Mouse (Mus musculus): ENCODE measurements around the gene Tubb2a. TPM values are rescaled to one million over a fixed set of nuclear protein-coding genes. Genes with fewer than 3 reads are reported as not detected.
"Not testable (repeated sequence)": the region's sequence is repeated elsewhere in the genome, so short reads cannot be mapped to it uniquely, and the experiment has no call there.

Tubb2a gene
- total and polyA plus RNA-seq, 3 experiments: 30.1 to 74.7 (median 37.2) TPM

DNA sequence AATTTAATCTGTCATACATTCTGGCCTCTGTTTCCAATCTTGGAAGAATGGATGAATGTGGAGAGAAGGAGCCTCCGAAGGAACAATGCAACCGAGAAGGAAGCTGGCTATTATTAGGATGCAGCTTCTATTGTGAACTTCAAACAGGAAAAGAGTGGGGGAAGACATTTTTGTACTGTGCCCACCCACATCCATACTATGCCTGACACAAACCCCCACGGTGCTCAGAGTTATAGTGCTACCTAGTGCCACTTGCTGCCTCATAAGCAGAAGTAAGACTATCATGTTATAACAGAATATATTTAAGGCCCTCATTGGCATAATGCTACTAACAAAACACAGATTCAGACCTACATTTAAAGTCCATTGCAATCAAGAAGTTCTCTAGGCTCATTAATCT is 11.6 kb upstream of the Tubb2a start:
- no peak for DNase-seq

GRCm38 (mm10) chr13:34088871-34089288 is 11.1 kb upstream of the Tubb2a start:
- no peak for DNase-seq

GRCm38 (mm10) chr13:34088201-34088649 is 10.4 kb upstream of the Tubb2a start:
- peak; percentile 15 for DNase-seq

DNA sequence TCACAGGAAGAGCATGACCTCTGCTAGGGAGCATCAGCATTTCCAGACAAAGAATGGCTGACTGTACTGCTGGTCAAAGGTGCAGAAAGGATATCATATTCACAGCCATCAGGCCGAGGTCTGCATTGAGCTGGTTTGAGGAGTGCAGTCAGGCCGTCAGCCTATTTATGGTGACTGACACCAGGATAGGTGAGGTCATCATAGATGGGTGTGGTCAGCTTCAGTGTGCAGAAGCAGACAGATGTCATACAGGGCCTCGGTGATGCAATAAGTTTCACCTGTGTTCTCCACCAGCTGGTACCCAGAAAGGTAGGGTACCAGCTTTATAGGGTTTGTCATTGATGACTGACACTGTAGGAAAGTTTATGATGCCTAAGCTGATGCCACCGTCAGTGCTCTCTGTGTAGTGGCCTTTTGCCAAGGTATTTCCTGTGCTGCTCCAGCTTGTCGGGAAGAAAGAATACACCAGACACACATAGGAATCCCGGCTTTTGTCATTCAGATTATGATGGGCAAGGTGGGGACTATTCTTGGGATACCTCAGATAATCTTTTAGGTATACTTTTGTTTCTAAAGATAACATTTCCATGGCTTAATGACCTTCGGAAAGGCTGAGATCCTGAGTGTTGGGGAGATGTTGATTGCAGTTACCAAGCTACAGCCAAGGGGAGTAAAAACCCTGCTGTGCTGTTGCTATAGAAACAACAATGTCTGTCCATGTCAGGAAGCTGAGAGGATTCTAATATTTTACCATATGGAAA is 9.4 kb upstream of the Tubb2a start:
- DNase-seq: no peak

DNA sequence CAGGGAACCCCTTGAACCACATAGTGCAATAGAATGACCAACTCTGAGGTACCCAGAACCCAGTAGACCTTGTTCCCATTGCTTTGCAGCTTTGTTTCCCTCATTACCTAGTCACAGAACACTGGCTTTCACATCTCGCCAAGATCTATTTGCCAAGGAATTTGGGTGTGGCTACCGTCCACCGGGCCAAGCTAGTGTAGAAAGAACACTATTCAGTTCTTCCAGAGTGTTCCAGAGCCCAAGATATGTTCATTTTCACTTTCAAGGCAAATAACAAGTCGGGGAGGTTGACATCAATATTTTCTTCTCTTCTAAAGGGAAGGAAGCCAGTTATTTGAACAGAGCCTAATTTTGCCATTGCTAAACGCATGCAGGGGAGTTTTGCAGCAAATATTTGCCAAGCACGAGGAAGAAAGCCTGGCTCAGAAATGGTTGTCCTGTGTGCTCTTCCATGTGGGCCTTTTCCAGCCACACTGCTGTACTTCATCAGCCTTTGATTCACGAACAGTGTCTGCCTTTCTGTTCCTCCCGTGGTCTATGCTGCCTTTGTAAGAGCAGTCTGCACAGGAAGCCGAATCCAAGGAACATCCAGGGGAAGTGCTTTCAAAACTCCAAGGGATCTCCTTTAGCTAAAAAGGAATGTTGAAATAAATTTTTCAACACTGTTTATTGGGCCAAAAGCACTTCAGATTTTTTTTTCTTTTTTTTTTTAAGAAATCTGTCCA is 6.4 kb upstream of the Tubb2a start:
- no peak for DNase-seq

DNA sequence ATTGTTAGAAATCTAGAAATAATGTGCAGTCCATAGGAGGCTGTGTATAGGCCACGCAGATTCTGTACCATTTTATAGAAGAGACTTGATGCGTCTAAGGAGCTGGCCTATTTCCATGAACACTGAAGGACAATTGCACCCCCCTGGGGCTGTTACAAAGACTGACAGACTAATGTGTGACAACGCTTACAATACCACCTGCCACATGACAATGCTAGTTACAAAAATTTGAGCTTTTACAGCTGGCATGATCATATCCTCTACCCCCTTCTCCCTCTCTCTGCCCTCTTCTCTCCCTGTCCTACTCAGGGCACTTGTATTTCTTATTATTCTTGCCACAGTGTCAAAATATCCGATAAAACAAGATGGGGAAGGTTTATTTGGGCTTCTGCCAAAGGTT is 4.1 kb upstream of the Tubb2a start:
- no peak for DNase-seq

DNA sequence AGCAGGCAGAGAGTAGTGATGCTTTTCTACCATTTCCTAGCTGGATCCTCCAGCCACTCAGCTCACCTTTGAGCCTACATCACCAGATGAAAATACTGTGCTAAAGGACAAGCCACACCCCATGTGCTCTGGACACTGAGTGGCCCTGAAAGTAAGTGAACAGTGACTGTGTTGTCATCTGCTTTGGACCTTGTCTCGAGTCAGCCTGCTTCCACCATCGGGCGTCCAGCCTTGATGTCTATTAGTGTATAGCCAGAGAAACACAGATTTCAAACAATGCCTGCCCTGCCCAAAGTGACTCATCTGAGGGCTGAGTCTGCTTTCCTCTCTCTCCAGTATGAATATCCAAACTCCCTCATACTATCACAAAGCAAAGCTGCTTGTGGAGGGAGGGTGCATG is 2.0 kb upstream of the Tubb2a start:
- peak; percentile 41 for DNase-seq

- DNase-seq: peak; percentile 14
These were observed 883 bp upstream of the Tubb2a start for GRCm38 (mm10) chr13:34078500-34079280.

DNA sequence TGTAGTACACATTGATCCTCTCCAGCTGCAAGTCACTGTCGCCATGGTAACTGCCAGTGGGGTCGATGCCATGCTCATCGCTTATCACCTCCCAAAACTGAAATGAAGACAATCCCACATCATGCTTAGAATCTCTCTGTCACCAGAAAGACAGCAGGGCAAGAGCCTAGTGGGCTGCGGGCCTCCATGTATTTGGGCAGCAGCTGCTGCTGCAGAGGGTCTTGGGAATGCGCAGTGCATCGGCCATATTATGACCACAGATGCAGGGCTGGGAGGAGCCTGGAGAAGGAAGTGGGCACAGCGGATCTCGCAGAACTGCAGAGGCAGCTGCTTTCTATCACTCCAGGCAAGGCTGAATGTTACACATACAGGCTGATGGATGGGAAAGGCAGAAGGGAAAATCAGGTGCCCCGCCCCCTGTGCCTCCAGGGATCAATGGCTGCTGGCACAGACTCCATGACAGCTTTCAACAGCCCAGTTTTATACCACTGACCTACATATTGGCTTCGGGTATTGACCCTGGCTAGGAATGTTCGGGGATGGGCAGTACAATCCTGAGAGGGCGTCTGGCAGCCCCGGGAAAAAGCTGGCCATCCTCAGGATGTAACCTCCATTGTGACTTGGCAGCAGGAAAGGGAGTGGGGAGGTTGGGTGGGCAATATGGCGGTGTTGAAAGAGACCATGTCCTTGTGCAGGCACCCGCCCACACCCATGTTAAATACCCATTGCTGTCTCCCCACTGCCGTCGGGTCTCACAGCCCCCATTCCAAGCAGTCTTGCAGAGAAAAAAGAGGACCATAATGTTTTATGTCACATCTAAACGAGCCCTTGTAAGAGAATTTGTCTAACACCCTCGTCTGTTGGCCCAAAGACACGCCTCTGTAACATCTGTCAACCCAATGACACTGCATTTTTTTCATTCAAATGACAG is 981 bp downstream of the Tubb2a start:
- DNase-seq: peak; percentile 59

DNA sequence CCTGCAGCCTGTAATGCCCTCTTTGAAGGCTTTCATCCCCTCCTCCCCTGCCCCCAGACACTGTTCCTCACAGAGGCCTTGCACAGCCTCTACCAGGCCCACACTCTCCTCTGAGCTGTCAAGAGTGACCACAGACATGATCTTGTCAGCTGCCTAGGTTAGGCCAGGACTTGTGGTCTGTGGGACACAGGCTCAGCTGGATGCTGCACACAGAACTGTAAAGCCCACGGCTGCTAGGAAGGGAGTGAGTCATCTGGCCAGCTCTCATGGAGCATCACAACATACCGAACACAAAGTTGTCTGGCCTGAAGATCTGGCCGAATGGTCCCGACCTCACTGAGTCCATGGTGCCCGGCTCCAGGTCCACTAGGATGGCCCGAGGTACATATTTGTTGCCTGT is 1.9 kb downstream of the Tubb2a start:
- DNase-seq: not testable (repeated sequence)

GRCm38 (mm10) chr13:34074441-34074840 is 3.4 kb downstream of the Tubb2a start:
- not testable (repeated sequence) for DNase-seq

GRCm38 (mm10) chr13:34072847-34073246 is 5.0 kb downstream of the Tubb2a start:
- DNase-seq: no peak

- DNase-seq: no peak
These were observed 6.0 kb downstream of the Tubb2a start for GRCm38 (mm10) chr13:34071836-34072235.

- DNase-seq: no peak
These were observed 7.5 kb downstream of the Tubb2a start for GRCm38 (mm10) chr13:34070296-34070695.

DNA sequence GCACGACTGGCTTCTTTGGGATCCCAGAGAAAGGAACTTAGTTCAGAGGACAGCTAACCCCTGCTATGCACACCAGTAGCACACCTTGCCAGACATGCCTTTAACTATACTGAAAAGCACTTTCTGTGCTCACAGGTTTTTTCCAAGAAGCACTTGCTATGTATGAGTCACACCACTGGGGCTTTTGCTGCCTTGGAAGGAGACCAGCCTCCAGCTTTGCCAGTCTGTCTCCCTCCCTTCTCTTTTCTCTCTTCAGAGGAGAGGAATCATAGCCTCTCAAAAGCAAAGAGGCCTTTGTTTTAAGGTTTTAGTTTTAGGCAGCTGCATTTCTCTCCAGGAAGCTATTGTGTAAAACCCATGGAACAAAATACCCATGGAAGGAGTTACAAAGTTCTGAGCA is 11.5 kb downstream of the Tubb2a start:
- peak; percentile 61 for DNase-seq

GRCm38 (mm10) chr13:34062466-34062865 is 15.3 kb downstream of the Tubb2a start:
- DNase-seq: no peak

DNA sequence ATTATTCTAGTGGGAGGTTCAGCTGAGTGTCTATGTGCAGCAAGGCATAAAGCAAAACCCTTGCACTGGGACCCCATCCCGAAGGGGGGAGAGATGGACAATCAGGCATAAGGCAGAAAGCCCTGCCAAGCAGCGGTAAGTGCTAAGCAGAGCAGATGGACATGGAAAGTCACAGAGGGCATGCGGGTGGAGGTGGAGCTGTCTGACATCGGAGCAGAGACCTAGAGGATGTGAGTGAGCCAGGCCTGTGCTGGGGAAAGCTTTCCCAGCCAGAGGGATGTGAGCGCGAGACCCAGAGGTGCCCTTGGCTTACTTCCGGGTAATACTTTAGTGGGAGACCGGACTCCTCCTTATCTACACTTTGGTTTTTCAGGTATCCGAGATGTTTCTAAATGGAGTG is 17.7 kb downstream of the Tubb2a start:
- DNase-seq: no peak

- DNase-seq: peak; percentile 46
These were observed 20.6 kb downstream of the Tubb2a start for GRCm38 (mm10) chr13:34057252-34057651.

DNA sequence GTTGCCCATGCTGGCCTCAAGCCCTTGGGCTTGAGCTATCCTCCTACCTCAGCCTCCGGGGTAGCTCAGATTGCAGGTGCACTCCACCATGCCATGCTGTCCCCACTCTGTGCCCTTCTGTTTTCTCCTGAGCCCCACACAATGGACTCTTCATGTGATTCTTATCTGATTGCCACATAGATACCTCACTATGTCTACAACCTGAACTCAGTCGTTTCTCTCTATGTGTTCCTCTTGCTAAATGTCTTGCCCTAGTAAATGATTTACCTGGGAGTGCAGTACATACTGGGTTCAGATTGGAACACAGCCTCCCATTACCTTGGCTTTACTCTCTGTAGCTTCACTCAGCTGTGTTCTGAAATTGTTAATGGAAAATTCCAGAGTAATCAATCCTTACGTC is 22.8 kb downstream of the Tubb2a start:
- no peak for DNase-seq

GRCm38 (mm10) chr13:34054391-34054790 is 23.4 kb downstream of the Tubb2a start:
- peak; percentile 57 for DNase-seq

DNA sequence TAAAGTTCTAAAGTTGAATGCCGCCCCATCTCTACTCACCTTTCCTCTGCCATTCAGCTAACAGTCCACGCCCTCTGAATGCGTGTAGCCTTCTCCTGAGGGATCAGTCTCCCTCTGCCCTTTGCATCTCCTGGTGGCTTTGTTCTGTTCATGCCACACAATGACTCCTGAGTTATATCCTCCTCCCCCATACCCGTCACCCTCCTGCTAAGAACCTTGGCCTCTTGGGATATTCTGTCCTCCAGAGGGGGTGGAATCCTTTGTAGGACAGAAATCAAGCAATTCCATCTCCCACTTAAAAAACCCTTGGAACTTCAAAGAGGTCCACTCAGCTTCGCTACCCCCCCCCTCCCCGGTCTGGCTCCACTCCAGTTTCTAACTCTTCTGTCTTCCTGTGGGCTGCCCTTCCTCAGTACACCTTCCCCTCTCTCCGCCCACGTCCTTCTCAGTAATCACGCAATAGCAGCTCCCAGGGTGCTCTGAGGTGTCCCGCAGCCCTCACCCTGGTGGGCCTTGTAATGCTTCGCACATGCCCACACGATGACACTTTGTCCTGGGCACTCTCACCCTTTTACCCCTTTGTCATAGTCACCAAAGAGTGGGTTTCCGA is 24.0 kb downstream of the Tubb2a start:
- peak; percentile 19 for DNase-seq

Measured in adrenal gland, adult 2 months (tissue).